Mouse (Mus musculus): ENCODE measurements around the gene Gpr6. TPM values are rescaled to one million over a fixed set of nuclear protein-coding genes. Genes with fewer than 3 reads are reported as not detected.

Gpr6 gene
- polyA plus RNA-seq, 1 experiment from 2014 or later, result 3.3 TPM

Other genes starting within 250 kb of the Gpr6 start
- gene Cdc40, start 189.0 kb downstream of the Gpr6 start, polyA plus RNA-seq (2015; fragmentation: Nextera tagmentation; extraction: Ambion mirVana), result 32.6 and 33.6 TPM in 2 replicates
- gene Wasf1, start 188.8 kb downstream of the Gpr6 start, polyA plus RNA-seq (2015; fragmentation: Nextera tagmentation; extraction: Ambion mirVana), result 105 and 113 TPM in 2 replicates
- gene Fig4, start 231.0 kb upstream of the Gpr6 start, polyA plus RNA-seq (2015; fragmentation: Nextera tagmentation; extraction: Ambion mirVana), result 34.4 and 37.9 TPM in 2 replicates
- gene Ak9, start 231.7 kb upstream of the Gpr6 start, polyA plus RNA-seq (2015; fragmentation: Nextera tagmentation; extraction: Ambion mirVana), result 0.14 and 0.26 TPM in 2 replicates